Mouse (Mus musculus) limb, embryonic 14.5 days (tissue): ENCODE measurements at regions not wholly inside any gene's neighbourhood (a gene's known extent, or its start where the extent isn't known, plus 50 kb on each side); places are given as distances from the start of the nearest gene placed in this dataset.
A peak's percentile ranks its signal among the peaks of the same experiment; 100 is the strongest.

Source experiments
- ATAC-seq: fragments of 200-750 bp; cut with Nextera tagmentation; 2 replicates; pipeline ENCODE4 v1.8.0; 2017; ENCODE audit warnings: low read depth, moderate number of reproducible peaks, moderate TSS enrichment; ENCODE audit not compliant: low FRiP score
- DNase-seq: peaks from one replicate; pipeline ENCODE4 v3.0.0-alpha.2; 2015; ENCODE audit warnings: low spot score
- H3K27ac ChIP-seq: fragments of 300-500 bp; sonication (generic); replicated peaks from 2 replicates; pipeline ENCODE4 v1.5.1; 2014; ENCODE audit warnings: low read depth, mild to moderate bottlenecking, low read length, moderate library complexity, mixed read lengths
- H3K27me3 ChIP-seq: fragments of 300-500 bp; sonication (generic); 2 replicates; pipeline ENCODE4 v1.6.1; 2014; ENCODE audit warnings: low read length, mixed read lengths; ENCODE audit not compliant: control insufficient read depth, insufficient read depth
- H3K36me3 ChIP-seq: fragments of 300-500 bp; sonication (generic); 2 replicates; pipeline ENCODE4 v1.6.1; 2014; ENCODE audit warnings: mild to moderate bottlenecking, low read length, moderate library complexity, mixed read lengths; ENCODE audit not compliant: control insufficient read depth, insufficient read depth
- H3K4me1 ChIP-seq: fragments of 300-500 bp; sonication (generic); 2 replicates; pipeline ENCODE4 v1.6.1; 2014; ENCODE audit warnings: antibody characterized with exemption, low read length, mixed read lengths; ENCODE audit not compliant: control insufficient read depth, insufficient read depth
- H3K4me2 ChIP-seq: fragments of 300-500 bp; sonication (generic); replicated peaks from 2 replicates; pipeline ENCODE4 v1.6.1; 2014; ENCODE audit warnings: low read depth, mild to moderate bottlenecking, low read length, moderate library complexity; ENCODE audit not compliant: severe bottlenecking
- H3K4me3 ChIP-seq: fragments of 300-500 bp; sonication (generic); replicated peaks from 2 replicates; pipeline ENCODE4 v1.5.1; 2014; ENCODE audit warnings: low read length
- H3K9ac ChIP-seq: fragments of 300-500 bp; sonication (generic); 2 replicates; pipeline ENCODE4 v1.6.1; 2014; ENCODE audit warnings: mild to moderate bottlenecking, low read depth, low read length, moderate library complexity; ENCODE audit not compliant: severe bottlenecking
- H3K9me3 ChIP-seq: fragments of 300-500 bp; sonication (generic); 2 replicates; pipeline ENCODE4 v1.6.1; 2016; ENCODE audit warnings: low read length; ENCODE audit not compliant: control insufficient read depth
- POLR2A ChIP-seq: fragments of 200-500 bp; IDR thresholded peaks from 2 replicates; pipeline ENCODE4 v1.8.0; 2012; ENCODE audit warnings: inconsistent platforms, mild to moderate bottlenecking, moderate library complexity, borderline replicate concordance; ENCODE audit not compliant: insufficient read depth, insufficient read length; ENCODE audit errors: extremely low read depth
- WGBS: fragments of 180-500 bp; shearing (Covaris S2); extraction: QIAGEN DNeasy Blood & Tissue Kit; methylation state at CpG from one replicate; pipeline ENCODE4 v1.1.7; 2014; 5-methylcytosine and 5-hydroxymethylcytosine counted together

- no peaks in the 10 kb centered on the region for H3K4me1 ChIP-seq
- H3K9me3 ChIP-seq, result no peaks in the 10 kb centered on the region
- no peaks in the 10 kb centered on the region for H3K36me3 ChIP-seq
- no peak for ATAC-seq
- no peak for DNase-seq
- no peak overlapping the region for H3K27ac ChIP-seq
- no peak overlapping the region for H3K4me2 ChIP-seq
- H3K4me3 ChIP-seq, result no peak overlapping the region
- 73% methylated on average over 1 of the region's 1 CpGs for WGBS
- TF ChIP-seq POLR2A, result no peak
- no peaks in the 10 kb centered on the region for H3K27me3 ChIP-seq
- H3K9ac ChIP-seq, result no peak overlapping the region
Measured at GRCm38 (mm10) chr15:15102185-15102584, 1626.4 kb upstream of the Cdh9 start.

GRCm38 (mm10) chr15:15120109-15120508 is 1608.4 kb upstream of the Cdh9 start:
- H3K9ac ChIP-seq, result no peak overlapping the region
- no peaks in the 10 kb centered on the region for H3K36me3 ChIP-seq
- no peak overlapping the region for H3K27ac ChIP-seq
- DNase-seq (no peak), ATAC-seq (no peak)
- no peak overlapping the region for H3K4me3 ChIP-seq
- TF ChIP-seq POLR2A, result no peak
- H3K9me3 ChIP-seq, result no peaks in the 10 kb centered on the region
- no peak overlapping the region for H3K4me2 ChIP-seq
- no peaks in the 10 kb centered on the region for H3K27me3 ChIP-seq
- H3K4me1 ChIP-seq, result no peaks in the 10 kb centered on the region
- 79% methylated on average over 1 of the region's 1 CpGs for WGBS

GRCm38 (mm10) chr15:15148791-15149190 is 1579.8 kb upstream of the Cdh9 start:
- Histone ChIP-seq H3K27ac (no peak overlapping the region), H3K4me2 (no peak overlapping the region), H3K4me1 (no peaks in the 10 kb centered on the region), H3K36me3 (no peaks in the 10 kb centered on the region), H3K4me3 (no peak overlapping the region), H3K27me3 (no peaks in the 10 kb centered on the region), H3K9ac (no peak overlapping the region), H3K9me3 (no peaks in the 10 kb centered on the region)
- WGBS, result 88% methylated on average over 2 of the region's 2 CpGs
- no peak for DNase-seq
- no peak for ATAC-seq
- TF ChIP-seq POLR2A, result no peak

GRCm38 (mm10) chr15:15155422-15155821 is 1573.1 kb upstream of the Cdh9 start:
- 86% methylated on average over 3 of the region's 3 CpGs for WGBS
- Histone ChIP-seq H3K9me3 (no peaks in the 10 kb centered on the region), H3K27ac (no peak overlapping the region), H3K4me2 (no peak overlapping the region), H3K27me3 (no peaks in the 10 kb centered on the region), H3K4me1 (no peaks in the 10 kb centered on the region), H3K9ac (no peak overlapping the region), H3K4me3 (no peak overlapping the region), H3K36me3 (no peaks in the 10 kb centered on the region)
- no peak for DNase-seq
- no peak for ATAC-seq
- TF ChIP-seq POLR2A, result no peak

- no peak for TF ChIP-seq POLR2A
- H3K27me3 ChIP-seq, result no peaks in the 10 kb centered on the region
- H3K4me3 ChIP-seq, result no peak overlapping the region
- H3K27ac ChIP-seq, result no peak overlapping the region
- no peaks in the 10 kb centered on the region for H3K4me1 ChIP-seq
- no peak for ATAC-seq
- no peak overlapping the region for H3K4me2 ChIP-seq
- H3K9ac ChIP-seq, result no peak overlapping the region
- H3K36me3 ChIP-seq, result no peaks in the 10 kb centered on the region
- peak; percentile 4 for DNase-seq
- 89% methylated on average over 1 of the region's 1 CpGs for whole genome bisulfite sequencing
- H3K9me3 ChIP-seq, result no peaks in the 10 kb centered on the region
Measured at GRCm38 (mm10) chr15:15170387-15170786, 1558.2 kb upstream of the Cdh9 start.

- H3K4me2 ChIP-seq, result no peak overlapping the region
- no peaks in the 10 kb centered on the region for H3K27me3 ChIP-seq
- H3K9ac ChIP-seq, result no peak overlapping the region
- no peak for ATAC-seq
- no peak overlapping the region for H3K4me3 ChIP-seq
- no peak for TF ChIP-seq POLR2A
- no peaks in the 10 kb centered on the region for H3K9me3 ChIP-seq
- no peaks in the 10 kb centered on the region for H3K36me3 ChIP-seq
- no peaks in the 10 kb centered on the region for H3K4me1 ChIP-seq
- no peak overlapping the region for H3K27ac ChIP-seq
- WGBS, result 60% methylated on average over 2 of the region's 2 CpGs
- no peak for DNase-seq
Measured at GRCm38 (mm10) chr15:15220296-15220695, 1508.3 kb upstream of the Cdh9 start.
